Mouse (Mus musculus) G1E (cell line): ENCODE measurements around the gene Ndufa11. TPM values are rescaled to one million over a fixed set of nuclear protein-coding genes. Genes with fewer than 3 reads are reported as not detected.

Experiments
- ATAC-seq: 2 replicates; pipeline ENCODE4 v1.8.0; 2016; ENCODE audit warnings: mild to moderate bottlenecking; ENCODE audit not compliant: insufficient number of reproducible peaks, poor library complexity, low FRiP score, severe bottlenecking; ENCODE audit errors: extremely low read depth
- DNase-seq: peaks from one replicate; pipeline ENCODE4 v3.0.0; 2012; ENCODE audit warnings: low spot score
- H3K27me3 ChIP-seq: 2 replicates; pipeline ENCODE4 v1.6.1; 2012; ENCODE audit warnings: mild to moderate bottlenecking, low read length, inconsistent platforms; ENCODE audit not compliant: insufficient read depth
- H3K36me3 ChIP-seq: replicated peaks from 2 replicates; pipeline ENCODE3; 2012; ENCODE audit warnings: mild to moderate bottlenecking, inconsistent platforms
- H3K4me1 ChIP-seq: 2 replicates; pipeline ENCODE4 v1.6.1; 2012; ENCODE audit warnings: low read depth, low read length, inconsistent platforms, mixed read lengths; ENCODE audit not compliant: insufficient read depth
- H3K4me3 ChIP-seq: 2 replicates; pipeline ENCODE4 v1.5.1; 2012; ENCODE audit warnings: low read depth, mild to moderate bottlenecking, inconsistent platforms, low read length, moderate library complexity, mixed read lengths
- H3K9me3 ChIP-seq: replicated peaks from 2 replicates; pipeline ENCODE4 v1.6.1; 2012; ENCODE audit warnings: inconsistent platforms
- CTCF ChIP-seq: IDR thresholded peaks from 2 replicates; pipeline ENCODE4 v1.5.1; 2012; ENCODE audit warnings: low read depth, low read length, inconsistent platforms, mixed read lengths
- GATA1 ChIP-seq: IDR thresholded peaks from 2 replicates; pipeline ENCODE4 v1.6.1; 2012; ENCODE audit warnings: borderline replicate concordance, low read length, inconsistent platforms, mixed read lengths
- GATA2 ChIP-seq: IDR thresholded peaks from 2 replicates; pipeline ENCODE4 v1.6.1; 2012; ENCODE audit warnings: low read depth, low read length, inconsistent platforms, borderline replicate concordance
- POLR2AphosphoS5 ChIP-seq: IDR thresholded peaks from 2 replicates; pipeline ENCODE4 v1.6.1; 2012; ENCODE audit warnings: low read depth, low read length, inconsistent platforms; ENCODE audit not compliant: insufficient replicate concordance
- TAL1 ChIP-seq: conservative IDR thresholded peaks from 2 replicates; pipeline ENCODE4 v1.6.1; 2012; ENCODE audit warnings: low read depth, low read length, inconsistent platforms, mixed read lengths
- polyA plus RNA-seq: library from polyadenylated mRNA; stranded (reverse); fragments of >175 nt; gene quantifications from 2 replicates; pipeline ENCODE4 v1.2.3, GENCODE M21; 2012
- total RNA-seq, 2 experiments: library from RNA; stranded (forward) in 1 of 2; stranded (reverse) in 1 of 2; fragments of 200-1000 nt in 1 of 2; fragments of >200 nt in 1 of 2; fragmentation: Nextera tagmentation in 1 of 2; gene quantifications; 2 replicates each; pipeline ENCODE4 v1.2.3; 2014 to 2017

Ndufa11 gene
- total and polyA plus RNA-seq, 3 experiments = 74.9 to 319 (median 186) TPM

DNA sequence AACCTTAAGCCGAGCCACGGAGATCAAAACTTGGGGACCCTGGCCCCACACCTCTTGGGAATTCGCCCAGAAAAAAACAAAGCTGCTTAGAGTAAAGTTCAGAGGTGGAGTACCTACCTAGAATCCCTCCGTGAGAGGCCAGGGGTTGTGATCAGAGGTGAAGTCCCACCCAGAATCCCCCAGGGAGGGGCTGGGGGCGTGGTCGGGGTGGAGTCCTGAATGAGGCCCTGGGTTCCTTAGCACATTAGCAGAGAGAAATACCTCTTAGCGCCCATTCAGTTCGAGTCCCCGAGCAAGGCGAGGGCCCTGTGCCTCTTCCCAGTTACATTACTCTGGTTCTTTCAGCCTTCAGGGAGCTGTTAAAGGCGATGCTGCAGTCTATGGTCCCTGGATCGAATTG is 10.1 kb downstream of the Ndufa11 start:
- TF ChIP-seq POLR2AphosphoS5 = no peak
- no peak for TF ChIP-seq GATA2
- no peak for TF ChIP-seq TAL1
- no peak for TF ChIP-seq GATA1
- no peak for TF ChIP-seq CTCF
- Histone ChIP-seq H3K4me3 (no peak overlapping the region; the same call in 1 of the 2 replicates), H3K36me3 (peaks cover 27% of the 10 kb centered on the region), H3K9me3 (no peaks in the 10 kb centered on the region), H3K27me3 (peaks cover 36% of the 10 kb centered on the region), H3K4me1 (peaks cover 21% of the 10 kb centered on the region)
- DNase-seq = no peak
- ATAC-seq = no peak

DNA sequence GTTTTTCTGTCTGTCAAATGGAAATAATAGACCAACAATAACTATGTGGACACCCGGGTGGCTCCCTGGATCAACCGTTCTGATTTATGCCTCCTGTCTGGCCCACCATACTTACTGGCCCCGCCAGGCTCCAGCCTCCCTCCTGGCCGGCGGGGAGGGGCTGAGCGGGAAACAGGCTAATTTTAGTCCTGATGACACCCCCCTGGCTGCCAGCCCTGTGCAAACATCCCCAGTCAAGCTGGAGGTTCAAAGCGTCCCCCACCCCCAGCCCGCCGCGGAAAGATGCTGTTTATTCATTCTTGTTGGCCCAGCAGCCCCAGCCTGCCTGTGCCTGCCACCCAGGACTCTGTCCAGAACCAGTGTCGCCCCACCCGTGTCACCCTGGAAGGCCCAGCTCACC is 10.6 kb downstream of the Ndufa11 start:
- Histone ChIP-seq H3K9me3 (no peaks in the 10 kb centered on the region), H3K4me3 (no peak overlapping the region), H3K4me1 (peaks cover 21% of the 10 kb centered on the region), H3K36me3 (peaks cover 22% of the 10 kb centered on the region), H3K27me3 (peaks cover 38% of the 10 kb centered on the region)
- DNase-seq = no peak
- no peak for ATAC-seq
- TF ChIP-seq TAL1 = no peak
- TF ChIP-seq GATA1 = no peak
- TF ChIP-seq CTCF = no peak
- no peak for TF ChIP-seq GATA2
- TF ChIP-seq POLR2AphosphoS5 = no peak

DNA sequence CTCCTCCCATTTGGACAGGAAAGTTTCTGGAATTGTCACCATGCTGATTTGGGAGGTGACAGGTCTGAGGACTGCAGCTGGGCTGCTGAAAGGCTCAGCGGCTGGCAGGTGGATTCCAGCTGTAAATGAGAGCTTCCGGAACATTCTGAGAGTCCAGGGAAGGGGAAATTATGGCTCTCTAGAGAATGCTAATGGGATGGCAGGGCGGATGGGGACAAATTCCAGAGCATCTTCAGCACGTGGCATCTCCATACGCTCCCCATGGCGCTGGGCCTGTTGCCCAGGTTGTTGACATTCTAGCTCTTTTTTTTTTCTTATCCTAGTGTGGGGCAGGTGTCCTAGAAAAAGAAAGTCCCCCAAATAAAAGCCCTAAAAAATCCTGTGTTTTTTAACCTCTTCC is 11.6 kb downstream of the Ndufa11 start:
- Histone ChIP-seq H3K4me3 (no peak overlapping the region), H3K4me1 (peaks cover 21% of the 10 kb centered on the region), H3K36me3 (peaks cover 12% of the 10 kb centered on the region), H3K9me3 (no peaks in the 10 kb centered on the region), H3K27me3 (peaks cover 49% of the 10 kb centered on the region)
- ATAC-seq (no peak), DNase-seq (no peak)
- TF ChIP-seq CTCF (no peak), POLR2AphosphoS5 (no peak), GATA2 (no peak), TAL1 (no peak), GATA1 (no peak)

DNA sequence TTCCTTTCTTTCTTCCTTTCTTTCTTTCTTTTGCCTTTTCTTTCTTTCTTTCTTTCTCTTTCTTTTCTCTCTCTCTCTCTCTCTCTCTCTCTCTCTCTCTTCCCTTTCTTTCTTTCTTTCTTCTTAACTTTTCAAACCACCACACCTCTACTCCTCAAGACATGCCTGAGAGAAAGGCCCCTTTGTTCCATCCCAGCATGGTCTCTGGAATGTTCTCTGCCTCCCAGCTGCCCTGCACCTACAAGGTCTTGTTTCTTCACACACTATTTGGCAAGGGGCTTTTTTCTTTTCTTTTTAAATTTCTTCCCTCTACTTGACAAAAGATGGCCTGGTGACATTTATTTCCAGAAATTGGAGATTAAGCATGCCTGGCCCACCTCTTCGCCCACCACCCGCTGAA is 12.1 kb downstream of the Ndufa11 start:
- DNase-seq = no peak
- Histone ChIP-seq H3K36me3 (peaks cover 7% of the 10 kb centered on the region), H3K4me3 (no peak overlapping the region), H3K9me3 (no peaks in the 10 kb centered on the region), H3K4me1 (peaks cover 23% of the 10 kb centered on the region), H3K27me3 (peaks cover 54% of the 10 kb centered on the region)
- no peak for TF ChIP-seq GATA2
- TF ChIP-seq TAL1 = no peak
- TF ChIP-seq GATA1 = no peak
- TF ChIP-seq POLR2AphosphoS5 = no peak
- TF ChIP-seq CTCF = no peak
- no peak for ATAC-seq

DNA sequence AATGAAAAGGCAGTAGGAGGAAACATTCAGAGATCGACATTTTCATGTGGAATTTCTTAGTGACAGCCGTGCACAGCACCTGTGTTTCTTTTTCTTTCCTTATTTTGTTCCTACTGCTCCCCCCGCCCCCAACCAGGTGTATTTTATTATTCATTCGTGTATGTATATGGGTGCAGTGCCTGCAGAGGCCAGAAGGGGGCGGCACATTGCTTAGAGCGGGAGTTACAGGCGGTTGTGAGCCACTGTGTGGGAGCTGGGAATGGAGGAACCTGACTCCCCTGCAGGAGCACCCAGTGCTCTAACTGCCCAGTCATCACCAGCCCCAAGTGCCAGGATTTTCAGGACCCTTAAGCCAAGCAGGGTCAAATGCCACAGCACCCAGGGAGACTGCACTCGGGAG is 19.0 kb downstream of the Ndufa11 start:
- DNase-seq (no peak), ATAC-seq (no peak)
- Histone ChIP-seq H3K9me3 (peaks cover 3% of the 10 kb centered on the region), H3K4me3 (no peak overlapping the region), H3K27me3 (peaks cover 81% of the 10 kb centered on the region), H3K4me1 (peaks cover 7% of the 10 kb centered on the region), H3K36me3 (no peaks in the 10 kb centered on the region)
- no peak for TF ChIP-seq TAL1
- no peak for TF ChIP-seq POLR2AphosphoS5
- no peak for TF ChIP-seq GATA2
- no peak for TF ChIP-seq GATA1
- no peak for TF ChIP-seq CTCF

DNA sequence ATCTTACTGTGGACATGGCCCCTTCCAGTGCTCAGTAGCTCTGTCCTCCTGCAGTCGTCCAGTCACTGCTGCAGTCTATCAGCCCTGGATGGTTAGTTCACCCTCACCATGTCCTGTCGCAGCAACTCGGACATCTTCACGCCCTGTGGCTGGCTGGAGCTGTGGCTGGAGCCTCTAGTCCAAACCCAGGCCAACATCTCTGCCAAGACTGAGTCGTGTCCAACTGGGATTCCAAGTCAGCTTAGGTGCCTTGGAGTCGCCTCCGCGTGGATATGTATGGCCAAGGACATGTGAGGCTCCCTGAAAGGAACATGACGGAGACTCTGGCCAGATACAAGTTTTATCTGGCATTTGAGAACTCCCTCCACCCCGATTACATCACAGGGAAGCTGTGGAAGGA is 20.7 kb downstream of the Ndufa11 start:
- no peak overlapping the region for H3K4me3 ChIP-seq
- ATAC-seq = no peak
- no peak for TF ChIP-seq POLR2AphosphoS5
- TF ChIP-seq GATA2 = no peak
- TF ChIP-seq TAL1 = no peak
- no peak for TF ChIP-seq CTCF
- TF ChIP-seq GATA1 = no peak
- peaks cover 3% of the 10 kb centered on the region for H3K9me3 ChIP-seq
- no peak for DNase-seq
- no peaks in the 10 kb centered on the region for H3K36me3 ChIP-seq
- H3K4me1 ChIP-seq = peaks cover 8% of the 10 kb centered on the region
- peaks cover 79% of the 10 kb centered on the region for H3K27me3 ChIP-seq
